Mouse (Mus musculus): ENCODE measurements around the gene Irf7. TPM values are rescaled to one million over a fixed set of nuclear protein-coding genes. Genes with fewer than 3 reads are reported as not detected.

Gene Irf7
- total and polyA plus RNA-seq, 3 experiments = 1.9 to 2.0 TPM; not detected in 1

DNA sequence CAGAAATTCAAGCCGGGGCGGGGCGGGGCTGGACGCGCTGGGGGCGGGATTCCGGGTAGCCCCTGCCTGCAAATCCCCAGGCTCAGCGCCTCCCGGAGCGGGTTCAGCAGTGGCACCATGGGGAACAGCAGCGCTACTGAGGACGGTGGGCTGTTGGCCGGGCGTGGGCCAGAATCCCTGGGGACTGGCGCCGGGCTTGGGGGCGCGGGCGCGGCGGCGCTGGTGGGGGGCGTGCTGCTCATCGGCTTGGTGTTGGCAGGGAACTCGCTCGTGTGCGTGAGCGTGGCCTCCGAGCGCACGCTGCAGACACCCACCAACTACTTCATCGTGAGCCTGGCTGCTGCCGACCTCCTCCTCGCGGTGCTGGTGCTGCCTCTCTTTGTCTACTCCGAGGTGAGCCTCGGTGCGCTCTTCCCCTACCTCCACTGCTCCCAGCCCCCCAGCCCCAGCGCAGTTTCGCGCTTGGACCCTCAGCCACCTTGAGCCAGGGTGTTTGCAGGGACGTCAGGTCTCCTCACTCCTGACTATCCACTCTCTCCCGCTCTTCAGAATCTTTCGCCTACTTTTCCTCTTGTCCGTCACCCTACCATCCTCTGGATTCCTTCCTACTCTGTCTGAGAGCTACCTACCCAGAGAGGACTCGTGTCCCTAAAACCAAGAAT, 25.8 kb upstream of the Irf7 start, which contains the start of gene Drd4:
Drd4 (plus strand) TSS at position 86 of the 662 bp plus-strand sequence.
- Histone ChIP-seq H3K9me3 (replicated peaks; ENCODE audit: insufficient read depth, low read length) (no peaks in the 10 kb centered on the region), H3K4me1 (ENCODE audit: control insufficient read depth in 1 of 2, insufficient read depth in 2 of 2, low read length in 2 of 2) (no peaks in the 10 kb centered on the region), H3K4me3 (ENCODE audit: control insufficient read depth in 1 of 2, insufficient read depth in 1 of 2, low read depth in 2 of 2, low read length in 2 of 2) (no peak within 1 kb of the TSS), H3K36me3 (ENCODE audit: control insufficient read depth in 1 of 2, insufficient read depth in 2 of 2, low read length in 2 of 2) (no peaks in the 10 kb centered on the region), H3K9ac (ENCODE audit: control insufficient read depth, low read depth, low read length, poor library complexity, severe bottlenecking) (no peak within 1 kb of the TSS), H3K79me2 (ENCODE audit: control insufficient read depth, insufficient read depth, low read length, poor library complexity) (no peaks in the 10 kb centered on the region), H3K27me3 (ENCODE audit: control insufficient read depth in 1 of 2, insufficient read depth in 2 of 2, low read length in 2 of 2) (no peaks in the 10 kb centered on the region), H3K27ac (ENCODE audit: control insufficient read depth, low read depth, low read length) (no peak within 1 kb of the TSS)
- no peak for TF ChIP-seq EP300 (IDR thresholded peaks at IDR 0.05; ENCODE audit: low read depth in 1 of 2, low read length in 2 of 2)
- TF ChIP-seq GATA1 (IDR thresholded peaks at IDR 0.05; ENCODE audit: low read depth, low read length) = no peak
- TF ChIP-seq ZNF384 (IDR thresholded peaks at IDR 0.05; ENCODE audit: low read depth, low read length) = no peak
- TF ChIP-seq ELF1 (IDR thresholded peaks at IDR 0.05; ENCODE audit: low read depth, low read length) = no peak
- DNase-seq (ENCODE audit: low read depth, low spot score) = no peak

DNA sequence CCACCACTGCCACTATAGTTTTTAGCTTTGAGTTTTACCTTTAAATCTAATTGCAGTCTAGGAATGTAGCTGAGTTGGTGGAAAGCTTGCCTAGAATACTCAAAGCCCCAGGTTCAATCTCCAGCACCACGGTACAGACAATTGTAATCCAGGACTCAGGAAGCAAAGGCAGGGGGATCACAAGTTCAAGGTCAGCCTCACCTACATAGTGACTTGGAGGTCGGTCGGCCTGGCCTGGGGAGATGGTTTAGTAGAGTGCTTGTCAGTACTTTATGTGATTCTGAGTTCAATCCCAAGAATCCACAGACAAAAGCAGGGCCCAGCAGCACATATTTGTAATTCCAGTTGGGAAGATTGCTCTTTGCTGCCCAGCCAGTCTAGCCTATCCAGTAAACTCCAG, 21.8 kb upstream of the Irf7 start:
- DNase-seq (ENCODE audit: low read depth, low spot score) = no peak
- no peaks in the 10 kb centered on the region for H3K9me3 ChIP-seq (replicated peaks; ENCODE audit: insufficient read depth, low read length)
- no peak overlapping the region for H3K27ac ChIP-seq (ENCODE audit: control insufficient read depth, low read depth, low read length)
- H3K9ac ChIP-seq (ENCODE audit: control insufficient read depth, low read depth, low read length, poor library complexity, severe bottlenecking) = no peak overlapping the region
- no peaks in the 10 kb centered on the region for H3K4me1 ChIP-seq (ENCODE audit: control insufficient read depth in 1 of 2, insufficient read depth in 2 of 2, low read length in 2 of 2)
- no peaks in the 10 kb centered on the region for H3K79me2 ChIP-seq (ENCODE audit: control insufficient read depth, insufficient read depth, low read length, poor library complexity)
- TF ChIP-seq SIN3A (IDR thresholded peaks at IDR 0.05; ENCODE audit: low read length) (no peak), MAX (IDR thresholded peaks at IDR 0.05; ENCODE audit: low read length) (no peak), UBTF (IDR thresholded peaks at IDR 0.05; ENCODE audit: borderline replicate concordance, insufficient read depth, low read depth, low read length) (no peak), TCF12 (IDR thresholded peaks at IDR 0.05; ENCODE audit: low read depth, low read length) (no peak), CTCF (IDR thresholded peaks at IDR 0.05 in 2 of 3, conservative IDR thresholded peaks at IDR 0.05 in 1 of 3; ENCODE audit: control insufficient read depth in 1 of 3, insufficient read depth in 1 of 3, low read depth in 2 of 3, low read length in 3 of 3, poor library complexity in 1 of 3, severe bottlenecking in 1 of 3) (no peak), RCOR1 (IDR thresholded peaks at IDR 0.05; ENCODE audit: low read depth, low read length) (no peak), GATA1 (IDR thresholded peaks at IDR 0.05; ENCODE audit: low read depth, low read length) (no peak), ZC3H11A (IDR thresholded peaks at IDR 0.05; ENCODE audit: low read depth, low read length) (no peak), ZMIZ1 (IDR thresholded peaks at IDR 0.05; ENCODE audit: low read depth, low read length) (no peak)
- no peaks in the 10 kb centered on the region for H3K36me3 ChIP-seq (ENCODE audit: control insufficient read depth in 1 of 2, insufficient read depth in 2 of 2, low read length in 2 of 2)
- H3K27me3 ChIP-seq (ENCODE audit: control insufficient read depth in 1 of 2, insufficient read depth in 2 of 2, low read length in 2 of 2) = no peaks in the 10 kb centered on the region
- H3K4me3 ChIP-seq (ENCODE audit: control insufficient read depth in 1 of 2, insufficient read depth in 1 of 2, low read depth in 2 of 2, low read length in 2 of 2) = no peak overlapping the region

DNA sequence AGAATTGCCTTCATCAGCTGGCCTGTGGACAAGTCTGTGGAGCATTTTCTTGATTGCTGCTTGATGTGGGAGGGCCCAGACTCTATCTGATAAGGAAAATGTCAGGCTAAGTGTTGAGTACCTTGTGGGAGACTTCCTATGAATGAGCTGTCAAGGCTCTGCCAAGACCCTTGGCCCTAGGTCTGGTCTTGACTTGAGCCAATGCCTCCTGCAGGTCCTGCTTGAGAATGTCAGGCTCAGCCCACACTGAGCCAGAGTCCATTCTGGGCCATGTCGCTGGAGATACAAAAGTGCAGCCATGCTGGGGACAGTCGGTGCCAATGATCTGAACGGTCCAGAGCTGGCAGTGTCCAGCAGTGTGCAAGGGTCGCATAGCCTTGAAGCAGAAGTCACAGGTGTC, 16.5 kb upstream of the Irf7 start:
- no peak overlapping the region for H3K9ac ChIP-seq (ENCODE audit: control insufficient read depth, low read depth, low read length, poor library complexity, severe bottlenecking)
- no peaks in the 10 kb centered on the region for H3K9me3 ChIP-seq (replicated peaks; ENCODE audit: insufficient read depth, low read length)
- no peaks in the 10 kb centered on the region for H3K4me1 ChIP-seq (ENCODE audit: control insufficient read depth in 1 of 2, insufficient read depth in 2 of 2, low read length in 2 of 2)
- no peak overlapping the region for H3K27ac ChIP-seq (ENCODE audit: control insufficient read depth, low read depth, low read length)
- no peak overlapping the region for H3K4me3 ChIP-seq (ENCODE audit: control insufficient read depth in 1 of 2, insufficient read depth in 1 of 2, low read depth in 2 of 2, low read length in 2 of 2)
- no peaks in the 10 kb centered on the region for H3K79me2 ChIP-seq (ENCODE audit: control insufficient read depth, insufficient read depth, low read length, poor library complexity)
- DNase-seq (ENCODE audit: low read depth, low spot score) = no peak
- TF ChIP-seq MYB (IDR thresholded peaks at IDR 0.05; ENCODE audit: low read depth, low read length) (no peak), KAT2A (conservative IDR thresholded peaks at IDR 0.05; ENCODE audit: low read depth, low read length) (no peak), ZNF384 (IDR thresholded peaks at IDR 0.05; ENCODE audit: low read depth, low read length) (no peak), CHD1 (IDR thresholded peaks at IDR 0.05; ENCODE audit: low read depth, low read length) (no peak), USF1 (IDR thresholded peaks at IDR 0.05; ENCODE audit: low read depth, low read length) (no peak), UBTF (IDR thresholded peaks at IDR 0.05; ENCODE audit: borderline replicate concordance, insufficient read depth, low read depth, low read length) (no peak), ZKSCAN1 (IDR thresholded peaks at IDR 0.05; ENCODE audit: low read depth, low read length) (no peak), HCFC1 (IDR thresholded peaks at IDR 0.05; ENCODE audit: low read depth, low read length) (no peak), ZMIZ1 (IDR thresholded peaks at IDR 0.05; ENCODE audit: low read depth, low read length) (no peak), BHLHE40 (IDR thresholded peaks at IDR 0.05; ENCODE audit: borderline replicate concordance, low read depth, low read length) (no peak), TAL1 (IDR thresholded peaks at IDR 0.05; ENCODE audit: low read length) (no peak), POLR2AphosphoS2 (IDR thresholded peaks at IDR 0.05; ENCODE audit: low read length) (no peak), JUND (IDR thresholded peaks at IDR 0.05; ENCODE audit: low read depth, low read length) (no peak), E2F4 (IDR thresholded peaks at IDR 0.05; ENCODE audit: borderline replicate concordance, low read depth, low read length) (no peak)
- H3K36me3 ChIP-seq (ENCODE audit: control insufficient read depth in 1 of 2, insufficient read depth in 2 of 2, low read length in 2 of 2) = no peaks in the 10 kb centered on the region
- no peaks in the 10 kb centered on the region for H3K27me3 ChIP-seq (ENCODE audit: control insufficient read depth in 1 of 2, insufficient read depth in 2 of 2, low read length in 2 of 2)
